Mouse (Mus musculus) heart, postnatal 0 days (tissue): ENCODE measurements around the gene Shq1. TPM values are rescaled to one million over a fixed set of nuclear protein-coding genes. Genes with fewer than 3 reads are reported as not detected.
A peak's percentile ranks its signal among the peaks of the same experiment; 100 is the strongest.

Experiments used
- ATAC-seq: fragments of 200-750 bp; cut with Nextera tagmentation; 2 replicates; pipeline ENCODE4 v1.8.0; 2017; ENCODE audit warnings: low read depth, moderate number of reproducible peaks, moderate library complexity; ENCODE audit not compliant: insufficient read depth
- DNase-seq: peaks from one replicate; pipeline ENCODE4 v3.0.0-alpha.2; 2016; ENCODE audit warnings: low spot score
- H3K27ac ChIP-seq: fragments of 300-500 bp; sonication (generic); 2 replicates; pipeline ENCODE4 v1.5.1; 2014; ENCODE audit warnings: low read depth, mild to moderate bottlenecking
- H3K27me3 ChIP-seq: fragments of 300-500 bp; sonication (generic); 2 replicates; pipeline ENCODE4 v1.6.1; 2014; ENCODE audit warnings: low read length, mixed read lengths; ENCODE audit not compliant: control insufficient read depth, insufficient read depth
- H3K36me3 ChIP-seq: fragments of 300-500 bp; sonication (generic); replicated peaks from 2 replicates; pipeline ENCODE4 v1.6.1; 2014; ENCODE audit warnings: low read length, mixed read lengths; ENCODE audit not compliant: control insufficient read depth, insufficient read depth
- H3K4me1 ChIP-seq: fragments of 300-500 bp; sonication (generic); 2 replicates; pipeline ENCODE4 v1.6.1; 2014; ENCODE audit warnings: antibody characterized with exemption; ENCODE audit not compliant: control insufficient read depth, insufficient read depth
- H3K4me2 ChIP-seq: fragments of 300-500 bp; sonication (generic); 2 replicates; pipeline ENCODE4 v1.6.1; 2014; ENCODE audit warnings: low read depth, mild to moderate bottlenecking, low read length, moderate library complexity
- H3K4me3 ChIP-seq: fragments of 300-500 bp; sonication (generic); 2 replicates; pipeline ENCODE4 v1.5.1; 2014; ENCODE audit warnings: low read depth, low read length
- H3K9ac ChIP-seq: fragments of 300-500 bp; sonication (generic); replicated peaks from 2 replicates; pipeline ENCODE4 v1.6.1; 2014; ENCODE audit warnings: low read depth, low read length, mixed read lengths
- H3K9me3 ChIP-seq: fragments of 300-500 bp; sonication (generic); replicated peaks from 2 replicates; pipeline ENCODE4 v1.6.1; 2016; ENCODE audit warnings: low read length; ENCODE audit not compliant: control insufficient read depth
- CTCF ChIP-seq: IDR thresholded peaks from 2 replicates; pipeline ENCODE4 v1.5.1; 2016; ENCODE audit warnings: antibody characterized with exemption, control low read depth, low read depth
- EP300 ChIP-seq: IDR thresholded peaks from 2 replicates; pipeline ENCODE4 v1.6.1; 2016; ENCODE audit warnings: antibody characterized with exemption, low read depth
- WGBS: fragments of 180-500 bp; shearing (Covaris S2); extraction: QIAGEN DNeasy Blood & Tissue Kit; methylation state at CpG from one replicate; pipeline ENCODE4 v1.1.7; 2014; 5-methylcytosine and 5-hydroxymethylcytosine counted together
- polyA plus RNA-seq: library from polyadenylated mRNA; unstranded; fragments of >200 nt; fragmentation: Nextera tagmentation; extraction: Ambion mirVana; gene quantifications from 2 replicates; pipeline ENCODE4 v1.2.1, GENCODE M21; 2015
- total RNA-seq: library from RNA; depleted of rRNA; stranded (reverse); fragments of >200 nt; gene quantifications from 2 replicates; pipeline ENCODE4 v1.2.3, GENCODE M21; 2014; ENCODE audit warnings: low replicate concordance

The Shq1 gene
- total and polyA plus RNA-seq, 2 experiments from 2014 or later = 1.4 to 5.1 TPM

DNA sequence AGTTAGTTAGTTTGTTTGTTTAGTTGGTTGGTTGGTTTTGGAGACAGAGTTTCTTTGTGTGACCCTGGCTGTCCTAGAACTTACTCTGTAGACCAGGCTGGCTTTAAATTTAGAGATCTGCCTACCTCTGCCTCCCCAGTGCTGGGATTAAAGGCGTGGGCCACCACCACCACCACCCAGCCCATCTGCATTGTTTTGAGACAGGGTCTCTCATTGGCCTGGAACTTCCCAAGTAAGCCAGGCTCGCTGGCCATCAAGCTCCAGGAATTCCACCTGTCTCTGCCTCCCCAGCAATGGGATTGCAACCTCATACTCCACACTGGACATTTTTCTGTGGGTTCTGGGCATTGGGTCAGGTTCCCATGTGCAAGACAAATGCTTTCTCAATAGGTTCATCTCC, 15.4 kb upstream of the Shq1 start:
- TF ChIP-seq EP300 (no peak), CTCF (no peak)
- Histone ChIP-seq H3K4me1 (no peaks in the 10 kb centered on the region), H3K27ac (no peak overlapping the region), H3K4me3 (no peak overlapping the region), H3K9ac (no peak overlapping the region), H3K4me2 (no peak overlapping the region), H3K36me3 (no peaks in the 10 kb centered on the region), H3K9me3 (no peaks in the 10 kb centered on the region), H3K27me3 (no peaks in the 10 kb centered on the region)
- DNase-seq (no peak), ATAC-seq (no peak)
- 69% methylated on average over 2 of the region's 2 CpGs for WGBS

DNA sequence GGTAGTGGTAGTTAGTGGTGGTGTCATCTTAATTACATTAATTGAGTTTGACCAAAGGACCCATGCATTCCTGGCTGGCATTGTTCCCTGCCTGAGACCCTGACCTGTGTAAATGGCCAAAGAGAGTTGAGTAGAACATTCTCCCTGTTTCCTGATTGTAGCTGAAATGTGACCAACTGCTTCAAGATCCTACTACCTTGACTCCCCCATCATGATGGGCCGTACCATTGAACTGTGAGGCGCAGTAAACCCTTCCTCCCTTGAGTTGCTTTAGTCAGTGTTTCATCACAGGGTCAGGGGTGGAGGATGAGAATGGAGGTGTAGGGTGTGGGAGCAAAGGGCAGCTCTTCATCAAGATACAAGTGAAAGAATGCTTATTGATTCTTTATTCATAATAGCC, 7.7 kb upstream of the Shq1 start:
- 78% methylated on average over 2 of the region's 2 CpGs for WGBS
- no peaks in the 10 kb centered on the region for H3K9me3 ChIP-seq
- DNase-seq = no peak

DNA sequence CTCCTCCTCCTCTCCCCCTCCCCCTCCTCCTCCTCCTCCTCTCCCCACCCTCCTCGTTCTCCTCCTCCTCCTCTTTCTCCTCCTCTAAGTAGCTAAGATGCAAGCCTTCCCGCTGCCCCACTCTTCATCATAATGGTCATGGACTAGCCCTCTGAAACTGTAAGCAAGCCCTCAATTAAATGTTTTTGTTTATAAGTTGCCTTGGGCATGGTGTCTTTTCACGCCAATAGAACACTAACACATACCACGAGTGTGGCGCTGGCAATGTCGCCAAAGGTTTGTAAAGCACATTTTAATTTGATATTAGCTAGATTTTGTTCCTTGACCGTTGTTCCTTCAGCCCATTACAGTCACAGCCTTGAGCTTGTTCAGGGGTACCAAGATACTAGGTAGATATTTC, 5.5 kb upstream of the Shq1 start:
- 89% methylated on average over 6 of the region's 7 CpGs for WGBS
- Histone ChIP-seq H3K27ac (no peak overlapping the region), H3K4me3 (no peak overlapping the region), H3K4me2 (no peak overlapping the region), H3K27me3 (no peaks in the 10 kb centered on the region), H3K9me3 (no peaks in the 10 kb centered on the region), H3K4me1 (peaks cover 5% of the 10 kb centered on the region), H3K36me3 (no peaks in the 10 kb centered on the region), H3K9ac (no peak overlapping the region)
- DNase-seq (no peak), ATAC-seq (no peak)
- no peak for TF ChIP-seq CTCF
- no peak for TF ChIP-seq EP300

More for the DNA sequence above, 7.7 kb upstream of the Shq1 start:
- Histone ChIP-seq H3K36me3 (no peaks in the 10 kb centered on the region), H3K4me2 (no peak overlapping the region), H3K9ac (no peak overlapping the region), H3K4me3 (no peak overlapping the region), H3K4me1 (no peaks in the 10 kb centered on the region), H3K27me3 (no peaks in the 10 kb centered on the region), H3K27ac (no peak overlapping the region)
- no peak for ATAC-seq
- TF ChIP-seq EP300 (no peak), CTCF (no peak)

DNA sequence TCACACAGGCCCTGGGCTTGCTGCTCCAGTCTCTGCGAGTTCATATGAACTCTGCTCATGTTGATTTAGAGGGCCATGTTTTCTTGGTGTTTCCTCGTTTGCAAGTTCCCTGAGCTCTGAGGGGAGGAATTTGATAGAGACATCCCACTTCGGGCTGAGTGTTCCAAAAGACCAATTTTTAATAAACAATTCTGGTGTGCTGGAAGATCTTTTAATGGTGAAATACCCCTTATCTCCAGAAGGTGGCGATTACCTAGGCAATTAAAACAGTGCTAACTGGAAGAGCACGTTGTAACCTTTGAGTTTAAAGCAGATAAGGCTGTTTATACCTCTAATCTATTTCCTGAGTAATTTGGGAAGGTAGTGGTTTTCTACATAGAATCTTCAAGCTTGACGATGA, 4.0 kb upstream of the Shq1 start:
- Histone ChIP-seq H3K27me3 (no peaks in the 10 kb centered on the region), H3K9ac (no peak overlapping the region), H3K27ac (no peak overlapping the region), H3K9me3 (no peaks in the 10 kb centered on the region), H3K4me1 (peaks cover 8% of the 10 kb centered on the region), H3K36me3 (no peaks in the 10 kb centered on the region), H3K4me3 (no peak overlapping the region), H3K4me2 (no peak overlapping the region)
- DNase-seq = no peak
- 23% methylated on average over 6 of the region's 6 CpGs for WGBS
- peak; percentile 62 for TF ChIP-seq CTCF
- TF ChIP-seq EP300 = no peak
- no peak for ATAC-seq

DNA sequence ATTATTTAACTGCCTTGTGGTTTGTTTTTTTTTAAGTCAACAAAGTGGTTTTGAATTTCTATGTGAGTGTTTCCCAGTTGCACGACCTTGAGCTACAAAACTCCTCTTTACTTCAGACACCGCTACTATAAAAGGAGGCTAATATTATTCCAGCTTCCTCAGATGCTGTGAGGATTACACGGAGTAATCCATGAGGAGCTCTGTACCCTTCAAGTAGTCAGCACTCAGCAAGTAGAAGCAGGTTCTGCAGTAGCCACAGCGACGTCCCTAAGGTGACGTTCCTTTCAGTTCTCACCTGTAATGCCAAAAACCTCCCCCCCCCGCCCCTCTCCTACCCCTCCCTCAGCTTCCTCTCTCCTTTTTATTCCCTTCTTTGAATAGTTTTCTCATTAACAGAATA, 444 bp upstream of the Shq1 start:
- ATAC-seq (no peak), DNase-seq (no peak)
- peaks cover 8% of the 10 kb centered on the region for H3K4me1 ChIP-seq
- H3K4me2 ChIP-seq = peak overlapping the region; percentile 86
- WGBS = 4% methylated on average over 7 of the region's 7 CpGs
- H3K27ac ChIP-seq = no peak overlapping the region
- no peaks in the 10 kb centered on the region for H3K27me3 ChIP-seq
- no peak overlapping the region for H3K9ac ChIP-seq
- no peaks in the 10 kb centered on the region for H3K36me3 ChIP-seq
- no peaks in the 10 kb centered on the region for H3K9me3 ChIP-seq
- H3K4me3 ChIP-seq = peak overlapping the region; percentile 74
- no peak for TF ChIP-seq EP300
- TF ChIP-seq CTCF = no peak

DNA sequence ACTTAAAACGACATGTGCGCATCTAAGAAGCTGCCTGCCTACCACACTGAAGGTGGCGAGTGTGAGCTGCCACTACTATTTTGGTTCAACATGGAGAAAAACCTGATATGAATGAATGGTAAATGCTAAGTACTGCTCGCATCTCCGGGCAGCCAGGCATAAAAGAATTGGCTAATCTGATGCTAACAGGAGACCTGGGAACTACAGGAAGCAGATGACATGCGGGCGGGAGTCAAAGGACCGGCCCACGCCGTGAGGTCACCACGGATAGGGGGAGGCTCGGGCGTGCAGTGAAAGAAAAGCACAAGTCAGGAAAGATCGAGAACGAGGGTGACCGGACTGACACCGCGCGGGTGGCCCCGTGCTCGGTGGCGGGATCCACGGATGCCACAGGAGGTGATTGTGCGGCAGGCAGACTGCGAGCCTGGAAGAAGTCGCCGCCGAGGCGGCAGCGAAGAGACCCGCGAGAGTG, 551 bp downstream of the Shq1 start:
- peak; percentile 68 for ATAC-seq
- under 1% methylated on average over 32 of the region's 32 CpGs for WGBS
- Histone ChIP-seq H3K27ac (peak overlapping the region; percentile 39; the same call in 1 of the 2 replicates), H3K4me2 (peak overlapping the region; percentile 86), H3K9me3 (no peaks in the 10 kb centered on the region), H3K27me3 (no peaks in the 10 kb centered on the region), H3K4me1 (peaks cover 8% of the 10 kb centered on the region), H3K36me3 (no peaks in the 10 kb centered on the region), H3K4me3 (peak overlapping the region; percentile 74), H3K9ac (peak overlapping the region; percentile 57)
- TF ChIP-seq EP300 (no peak), CTCF (no peak)
- peak; percentile 28 for DNase-seq
